Comparison of ENCODE assay signal across 19 mouse cellular contexts in genomic region chr5:121166884-121167283, GRCm38 (mm10). TPM values are rescaled to one million over a fixed set of nuclear protein-coding genes. Genes with fewer than 3 reads are reported as not detected.
DNase-seq lines count a peak whose midpoint lies in the region; ATAC-seq and TF ChIP-seq lines count a peak whose summit lies in the region.
"Had no signal": no experiment of that assay in that cellular context is flagged by ENCODE, and none has a peak within 500 bp of the region (broad histone marks: within the 10 kb centered on the region; RNA-seq: fewer than 3 reads in every experiment).

No protein-coding gene starts in this region.

- H3K27me3 ChIP-seq in forebrain, postnatal 0 days (ENCODE audit: insufficient read depth, low read length), result no peaks in the 10 kb centered on the region
- H3K27me3 ChIP-seq in forebrain, embryonic 14.5 days (replicated peaks; ENCODE audit: control insufficient read depth, insufficient read depth, low read length), result no peaks in the 10 kb centered on the region
- no peaks in the 10 kb centered on the region for H3K27me3 ChIP-seq in midbrain, postnatal 0 days (ENCODE audit: insufficient read depth, low read length)
- no peaks in the 10 kb centered on the region for H3K27me3 ChIP-seq in midbrain, embryonic 15.5 days (replicated peaks)
- H3K27me3 ChIP-seq: embryonic facial prominence, embryonic 13.5 days; embryonic facial prominence, embryonic 15.5 days; forebrain, embryonic 12.5 days; forebrain, embryonic 15.5 days had no signal

- H3K4me2 ChIP-seq in forebrain, postnatal 0 days (ENCODE audit: low read depth), result no peak overlapping the region
- no peak overlapping the region for H3K4me2 ChIP-seq in forebrain, embryonic 14.5 days (ENCODE audit: low read length)
- H3K4me2 ChIP-seq in midbrain, postnatal 0 days (ENCODE audit: low read depth, low read length, poor library complexity, severe bottlenecking), result no peak overlapping the region
- H3K4me2 ChIP-seq in midbrain, embryonic 15.5 days, result no peak overlapping the region
- H3K4me2 ChIP-seq: embryonic facial prominence, embryonic 13.5 days; embryonic facial prominence, embryonic 15.5 days; forebrain, embryonic 12.5 days; forebrain, embryonic 15.5 days had no signal

- H3K27ac ChIP-seq in forebrain, postnatal 0 days (ENCODE audit: low read depth, low read length), result no peak overlapping the region
- H3K27ac ChIP-seq in forebrain, embryonic 14.5 days (ENCODE audit: low read depth, low read length), result no peak overlapping the region
- H3K27ac ChIP-seq in midbrain, postnatal 0 days (ENCODE audit: low read depth, low read length), result no peak overlapping the region
- H3K27ac ChIP-seq in midbrain, embryonic 15.5 days, result no peak overlapping the region
- H3K27ac ChIP-seq: embryonic facial prominence, embryonic 13.5 days; embryonic facial prominence, embryonic 15.5 days; forebrain, embryonic 10.5 days; forebrain, embryonic 12.5 days; forebrain, embryonic 15.5 days had no signal

- DNase-seq in cerebellum, postnatal 10 days, result peak; percentile 52 to 54
- no peak for DNase-seq in cerebellum, adult 8-10 months
- no peak for DNase-seq in forebrain, postnatal 0 days
- DNase-seq in forebrain, embryonic 14.5 days (ENCODE audit: low spot score), result no peak
- no peak for DNase-seq in midbrain, postnatal 0 days (ENCODE audit: low spot score)
- DNase-seq: adrenal gland, adult 2 months; adrenal gland, postnatal 10 days; adrenal gland, postnatal 25 days; cerebellum, adult 11 months; cerebellum, adult 9-11 months; cerebellum, postnatal 36 days; embryo, embryonic 11 days had no signal

- 94% methylated on average over 6 of the region's 6 CpGs for WGBS in forebrain, postnatal 0 days
- 94% methylated on average over 6 of the region's 6 CpGs for WGBS in forebrain, embryonic 14.5 days
- 94% methylated on average over 6 of the region's 6 CpGs for WGBS in midbrain, postnatal 0 days
- WGBS in midbrain, embryonic 15.5 days, result 96% methylated on average over 6 of the region's 6 CpGs

- no peaks in the 10 kb centered on the region for H3K4me1 ChIP-seq in forebrain, postnatal 0 days (ENCODE audit: insufficient read depth)
- no peaks in the 10 kb centered on the region for H3K4me1 ChIP-seq in forebrain, embryonic 14.5 days (ENCODE audit: control insufficient read depth, insufficient read depth, low read length)
- H3K4me1 ChIP-seq in midbrain, postnatal 0 days (ENCODE audit: insufficient read depth, low read length), result no peaks in the 10 kb centered on the region
- no peaks in the 10 kb centered on the region for H3K4me1 ChIP-seq in midbrain, embryonic 15.5 days
- H3K4me1 ChIP-seq: embryonic facial prominence, embryonic 13.5 days; embryonic facial prominence, embryonic 15.5 days; forebrain, embryonic 10.5 days; forebrain, embryonic 12.5 days; forebrain, embryonic 15.5 days had no signal

- ATAC-seq in forebrain, postnatal 0 days, result no peak
- no peak for ATAC-seq in forebrain, embryonic 14.5 days
- no peak for ATAC-seq in midbrain, postnatal 0 days (ENCODE audit: low FRiP score)
- ATAC-seq in midbrain, embryonic 15.5 days (replicated peaks), result no peak
- ATAC-seq: forebrain, embryonic 15.5 days had no signal

- TF ChIP-seq CTCF in forebrain, postnatal 0 days (IDR thresholded peaks at IDR 0.05; ENCODE audit: low read depth), result peak; percentile 16; the same call in 1 of the 2 replicates
- TF ChIP-seq CTCF in midbrain, postnatal 0 days (IDR thresholded peaks at IDR 0.05), result peak; percentile 28; the same call in 1 of the 2 replicates

- H3K9me3 ChIP-seq in forebrain, postnatal 0 days (ENCODE audit: low read length), result no peaks in the 10 kb centered on the region
- H3K9me3 ChIP-seq in forebrain, embryonic 14.5 days (replicated peaks; ENCODE audit: control insufficient read depth, low read length), result no peaks in the 10 kb centered on the region
- no peaks in the 10 kb centered on the region for H3K9me3 ChIP-seq in midbrain, postnatal 0 days (ENCODE audit: low read length)
- H3K9me3 ChIP-seq in midbrain, embryonic 15.5 days, result no peaks in the 10 kb centered on the region
- H3K9me3 ChIP-seq: embryonic facial prominence, embryonic 13.5 days; embryonic facial prominence, embryonic 15.5 days; forebrain, embryonic 10.5 days; forebrain, embryonic 12.5 days; forebrain, embryonic 15.5 days had no signal

- H3K4me3 ChIP-seq in forebrain, postnatal 0 days (ENCODE audit: low read depth, low read length), result no peak overlapping the region
- H3K4me3 ChIP-seq in forebrain, embryonic 14.5 days (ENCODE audit: low read depth, low read length), result no peak overlapping the region
- no peak overlapping the region for H3K4me3 ChIP-seq in midbrain, postnatal 0 days (ENCODE audit: low read depth, low read length)
- no peak overlapping the region for H3K4me3 ChIP-seq in midbrain, embryonic 15.5 days
- H3K4me3 ChIP-seq: embryonic facial prominence, embryonic 13.5 days; embryonic facial prominence, embryonic 15.5 days; erythroblast, embryonic 14.5 days; forebrain, embryonic 10.5 days; forebrain, embryonic 12.5 days; forebrain, embryonic 15.5 days had no signal

- no peak overlapping the region for H3K9ac ChIP-seq in forebrain, postnatal 0 days
- no peak overlapping the region for H3K9ac ChIP-seq in forebrain, embryonic 14.5 days (ENCODE audit: low read length)
- no peak overlapping the region for H3K9ac ChIP-seq in midbrain, postnatal 0 days (replicated peaks; ENCODE audit: low read length, poor library complexity, severe bottlenecking)
- H3K9ac ChIP-seq in midbrain, embryonic 15.5 days, result no peak overlapping the region
- H3K9ac ChIP-seq: embryonic facial prominence, embryonic 13.5 days; embryonic facial prominence, embryonic 15.5 days; forebrain, embryonic 12.5 days; forebrain, embryonic 15.5 days had no signal

- H3K36me3 ChIP-seq in forebrain, postnatal 0 days (ENCODE audit: insufficient read depth), result peaks cover 55% of the 10 kb centered on the region
- H3K36me3 ChIP-seq in forebrain, embryonic 14.5 days (ENCODE audit: control insufficient read depth, insufficient read depth, low read length), result peaks cover 71% of the 10 kb centered on the region
- H3K36me3 ChIP-seq in midbrain, postnatal 0 days (ENCODE audit: insufficient read depth, low read length), result peaks cover 52% of the 10 kb centered on the region
- peaks cover 49% of the 10 kb centered on the region for H3K36me3 ChIP-seq in midbrain, embryonic 15.5 days (replicated peaks)

RNA-seq across cellular contexts. Expression of gene Ptpn11, which starts 24.3 kb away (rescaled TPM):
- 49.1 and 60.9 TPM in 2 replicates for total RNA-seq in forebrain, postnatal 0 days (2014; rRNA removed)
- 21.4 and 25.5 TPM in 2 replicates for polyA plus RNA-seq in forebrain, postnatal 0 days (2015; fragmentation: Nextera tagmentation; extraction: Ambion mirVana)
- polyA plus RNA-seq in forebrain, embryonic 14.5 days (2014; fragmentation: Nextera tagmentation; extraction: Ambion mirVana), result 32.1 and 33.8 TPM in 2 replicates
- total RNA-seq in midbrain, postnatal 0 days (2014; rRNA removed), result 53.9 and 54.4 TPM in 2 replicates
- polyA plus RNA-seq in midbrain, postnatal 0 days (2015; fragmentation: Nextera tagmentation; extraction: Ambion mirVana), result 23.1 and 24.8 TPM in 2 replicates
- 23.7 and 24.7 TPM in 2 replicates for polyA plus RNA-seq in midbrain, embryonic 15.5 days (2015; fragmentation: Nextera tagmentation; extraction: Ambion mirVana)

RNA-seq across cellular contexts. Expression of gene Rpl6, which starts 37.4 kb away (rescaled TPM):
- 672 and 863 TPM in 2 replicates for total RNA-seq in forebrain, postnatal 0 days (2014; rRNA removed)
- 359 and 435 TPM in 2 replicates for polyA plus RNA-seq in forebrain, postnatal 0 days (2015; fragmentation: Nextera tagmentation; extraction: Ambion mirVana)
- 455 and 505 TPM in 2 replicates for polyA plus RNA-seq in forebrain, embryonic 14.5 days (2014; fragmentation: Nextera tagmentation; extraction: Ambion mirVana)
- 463 and 476 TPM in 2 replicates for total RNA-seq in midbrain, postnatal 0 days (2014; rRNA removed)
- 360 and 362 TPM in 2 replicates for polyA plus RNA-seq in midbrain, postnatal 0 days (2015; fragmentation: Nextera tagmentation; extraction: Ambion mirVana)
- 336 and 343 TPM in 2 replicates for polyA plus RNA-seq in midbrain, embryonic 15.5 days (2015; fragmentation: Nextera tagmentation; extraction: Ambion mirVana)

RNA-seq across cellular contexts. Expression of gene Hectd4, which starts 53.1 kb away (rescaled TPM):
- total RNA-seq in forebrain, postnatal 0 days (2014; rRNA removed), result 75.6 and 107 TPM in 2 replicates
- polyA plus RNA-seq in forebrain, postnatal 0 days (2015; fragmentation: Nextera tagmentation; extraction: Ambion mirVana), result 8.3 and 14.0 TPM in 2 replicates
- 15.8 and 22.0 TPM in 2 replicates for polyA plus RNA-seq in forebrain, embryonic 14.5 days (2014; fragmentation: Nextera tagmentation; extraction: Ambion mirVana)
- 141 and 153 TPM in 2 replicates for total RNA-seq in midbrain, postnatal 0 days (2014; rRNA removed)
- 16.4 and 17.9 TPM in 2 replicates for polyA plus RNA-seq in midbrain, postnatal 0 days (2015; fragmentation: Nextera tagmentation; extraction: Ambion mirVana)
- polyA plus RNA-seq in midbrain, embryonic 15.5 days (2015; fragmentation: Nextera tagmentation; extraction: Ambion mirVana), result 26.5 and 27.5 TPM in 2 replicates

Comparison
In these comparisons a context has a peak if more than half of its experiments do, and no peak if none do; other contexts are left out.
1. DNase-seq: peak in cerebellum, postnatal 10 days (2 of 2); none in cerebellum, adult 8-10 months (single experiment), forebrain, postnatal 0 days (single experiment), forebrain, embryonic 14.5 days (single experiment) and midbrain, postnatal 0 days (single experiment).